Mouse (Mus musculus) lung, adult 2 months (tissue): ENCODE data around the gene Wdr11.

Experiments used
- CTCF ChIP-seq: fragments of 200-500 bp; IDR thresholded peaks from 2 replicates; pipeline ENCODE4 v1.5.1; 2011; ENCODE audit warnings: mild to moderate bottlenecking, low read length, control low read depth; ENCODE audit not compliant: insufficient read depth
- POLR2A ChIP-seq: fragments of 200-500 bp; IDR thresholded peaks from 2 replicates; pipeline ENCODE4 v1.6.1; 2011; ENCODE audit warnings: low read depth, mild to moderate bottlenecking, control low read depth, low read length, borderline replicate concordance; ENCODE audit errors: extremely low read depth

GRCm38 (mm10) chr7:129630351-129630750, 38.7 kb downstream of the Wdr11 start:
- TF ChIP-seq CTCF (no peak), POLR2A (no peak)
